Mouse (Mus musculus): Measurements from ENCODE around the gene Sept3.
A peak's percentile ranks its signal among the peaks of the same experiment; 100 is the strongest.

Gene Sept3

DNA sequence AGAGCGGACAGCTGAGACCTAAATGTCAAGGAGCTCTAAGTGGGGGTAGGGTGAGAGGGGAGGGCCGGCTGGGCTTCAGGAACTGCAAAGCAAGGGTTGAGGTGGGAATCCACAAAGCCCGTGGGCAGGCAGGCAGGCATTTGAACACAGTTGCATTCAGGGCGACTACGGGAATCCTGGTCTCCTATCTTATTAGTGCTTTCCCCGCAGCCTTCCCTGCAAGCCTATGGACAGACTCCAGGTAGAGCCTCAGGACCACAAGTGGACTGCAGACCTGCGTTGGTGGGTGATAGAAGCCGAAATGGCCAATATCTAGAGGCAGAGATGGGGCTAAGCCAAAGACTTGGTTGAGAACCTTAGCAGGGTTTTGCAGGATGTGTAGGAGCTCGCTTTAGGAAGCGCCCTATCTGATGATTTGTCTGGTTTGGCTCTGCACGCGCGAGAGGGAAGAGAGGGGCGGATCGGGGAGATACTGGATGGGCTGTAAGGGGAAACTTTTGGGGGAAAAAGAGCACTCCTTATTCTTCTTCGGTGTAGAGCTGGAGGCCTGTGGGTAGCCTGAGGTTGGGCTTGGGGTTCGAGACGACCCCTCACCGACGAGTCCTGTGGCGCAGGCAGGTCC lies 65.8 kb downstream of the Sept3 start:
- DNase-seq (ENCODE audit: low read depth), result no peak

DNA sequence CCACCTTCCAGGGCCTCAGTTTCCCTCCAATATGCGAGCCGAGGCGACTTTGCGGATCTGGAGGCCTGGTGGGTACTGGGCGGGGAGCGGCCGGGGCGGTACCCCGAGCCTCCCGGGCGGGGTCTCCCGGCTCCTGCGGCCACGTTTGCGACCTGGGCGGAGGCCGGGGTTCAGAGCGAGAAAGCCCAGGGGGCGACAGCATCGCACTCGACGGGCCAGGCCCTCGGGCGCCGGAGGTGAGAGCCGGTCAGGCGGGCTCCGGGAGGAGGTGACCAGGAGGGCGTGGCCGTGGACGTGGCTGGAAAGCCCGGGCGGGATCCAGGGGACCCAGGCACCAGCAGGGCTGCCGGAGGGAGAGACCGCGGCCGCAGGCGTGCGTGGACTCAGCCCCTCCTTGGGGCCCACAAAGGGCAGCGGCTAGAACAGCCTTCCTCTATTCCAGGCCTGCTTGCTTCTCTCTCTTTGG lies 66.4 kb downstream of the Sept3 start:
- peak; percentile 60 for DNase-seq (ENCODE audit: low read depth)

DNA sequence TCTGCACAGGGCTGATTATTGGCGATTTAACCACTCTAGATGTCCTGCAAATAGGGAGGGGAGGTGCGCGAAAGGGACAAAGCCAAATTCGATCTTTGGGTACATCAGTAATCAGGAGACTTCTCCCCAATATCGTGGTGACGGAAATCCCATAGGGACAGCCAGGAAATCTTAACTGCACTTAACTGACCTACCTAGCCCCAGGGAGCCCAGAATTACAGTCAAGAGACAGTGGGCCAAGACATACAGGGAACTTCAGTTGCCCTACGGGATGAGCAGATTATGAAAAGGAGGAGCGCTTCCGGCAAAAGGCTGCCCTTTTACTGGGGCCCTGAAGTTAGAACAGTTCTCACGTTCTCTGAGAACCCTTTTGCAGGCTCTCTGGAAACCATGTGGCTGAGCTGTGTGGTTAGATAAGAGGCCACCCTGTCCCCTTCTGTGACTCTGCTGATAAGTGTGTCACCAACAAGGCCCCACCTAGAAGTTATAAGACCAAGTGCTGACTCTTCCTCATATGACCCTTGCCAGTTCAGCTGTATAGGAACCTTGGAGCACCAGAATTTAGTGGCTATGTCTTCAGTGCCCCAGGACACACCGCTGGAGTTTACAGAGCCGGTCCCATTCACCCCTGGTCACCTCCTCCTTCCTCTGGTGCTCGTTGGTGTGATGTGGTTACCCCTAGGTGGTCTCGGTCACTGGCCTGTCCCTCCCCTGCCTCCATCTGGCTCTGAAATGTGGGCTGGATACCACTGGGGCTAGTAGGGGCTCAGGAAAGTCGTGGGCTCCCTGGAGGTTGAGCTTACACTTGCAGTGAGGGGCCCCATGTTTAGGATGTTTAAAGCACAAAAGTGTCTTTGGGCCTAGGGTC lies 67.2 kb downstream of the Sept3 start:
- peak; percentile 75 for DNase-seq (ENCODE audit: low read depth)

DNA sequence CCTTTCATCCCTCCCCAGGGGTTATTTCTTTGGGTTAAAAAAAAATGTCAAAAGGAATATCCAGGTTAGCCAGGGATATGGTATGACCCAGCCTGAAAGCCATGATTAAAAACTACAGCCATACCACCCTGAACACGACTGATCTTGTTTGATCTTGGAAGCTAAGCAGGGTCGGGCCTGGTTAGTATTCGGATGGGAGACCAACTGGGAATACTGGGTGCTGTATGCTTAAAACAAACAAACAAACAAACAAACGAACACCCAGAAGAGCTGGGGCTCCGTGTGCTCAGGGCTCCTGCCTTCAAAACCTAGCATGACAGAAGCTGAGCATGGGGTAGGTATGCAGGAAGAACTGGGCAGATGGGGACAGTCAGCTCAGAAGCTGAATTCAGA lies 67.8 kb downstream of the Sept3 start:
- DNase-seq (ENCODE audit: low read depth), result peak; percentile 56

DNA sequence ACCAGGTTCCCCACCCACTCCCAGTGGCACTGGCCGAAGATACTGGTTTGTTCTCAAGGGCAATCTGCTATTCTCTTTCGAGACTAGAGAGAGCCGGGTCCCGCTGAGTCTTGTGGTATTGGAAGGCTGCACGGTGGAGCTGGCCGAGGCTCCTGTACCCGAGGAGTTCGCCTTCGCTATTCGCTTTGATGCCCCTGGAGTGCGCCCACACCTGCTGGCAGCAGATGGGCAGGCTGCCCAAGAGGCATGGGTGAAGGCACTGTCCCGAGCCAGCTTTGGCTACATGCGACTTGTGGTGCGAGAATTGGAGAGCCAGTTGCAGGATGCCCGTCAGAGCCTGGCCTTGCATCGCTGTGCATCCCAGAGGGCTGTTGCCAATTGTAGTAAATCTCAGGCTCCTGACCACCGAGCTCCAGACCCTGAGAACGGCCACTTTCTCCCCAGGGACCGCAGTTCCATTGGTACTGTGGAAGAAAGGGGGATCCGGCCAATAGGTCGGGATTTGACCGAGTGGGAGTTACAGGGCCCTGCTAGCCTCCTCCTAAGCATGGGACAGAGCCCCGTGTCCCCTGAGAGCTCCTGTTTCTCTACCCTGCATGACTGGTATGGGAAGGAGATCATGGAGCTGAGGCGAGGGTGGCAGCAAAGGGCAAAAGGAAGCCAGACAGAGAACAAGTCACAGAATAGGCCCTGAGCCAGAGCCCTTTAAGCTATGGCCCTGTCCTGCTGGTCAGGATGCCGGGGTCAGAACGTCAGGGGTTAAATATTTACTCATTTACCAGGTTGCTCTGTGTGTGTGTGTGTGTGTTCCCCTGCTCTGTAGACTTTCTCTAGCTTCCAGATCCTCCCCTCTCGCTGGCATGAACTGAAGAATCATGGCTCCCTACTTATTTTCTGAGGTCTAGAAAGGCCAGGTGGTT lies 68.9 kb downstream of the Sept3 start:
- DNase-seq (ENCODE audit: low read depth), result no peak

All from induced T-regulatory cell, adult 2 months (primary cell).